Mouse (Mus musculus): ENCODE data around the gene Mdga2. TPM values are rescaled to one million over a fixed set of nuclear protein-coding genes. Genes with fewer than 3 reads are reported as not detected.

Mdga2 gene
- polyA plus RNA-seq, 1 experiment, result not detected

GRCm38 (mm10) chr12:67178155-67178554 lies 44.2 kb downstream of the Mdga2 start:
- H3K36me3 ChIP-seq (ENCODE audit: control insufficient read depth), result no peaks in the 10 kb centered on the region
- TF ChIP-seq GATA1 (IDR thresholded peaks at IDR 0.05; ENCODE audit: low read length) (no peak), TAL1 (IDR thresholded peaks at IDR 0.05; ENCODE audit: low read length) (no peak)
- no peaks in the 10 kb centered on the region for H3K9me3 ChIP-seq (ENCODE audit: control insufficient read depth, low read length)
- H3K27me3 ChIP-seq (ENCODE audit: control insufficient read depth), result no peaks in the 10 kb centered on the region
- no peak overlapping the region for H3K4me3 ChIP-seq (replicated peaks)
- H3K4me1 ChIP-seq (ENCODE audit: control insufficient read depth), result no peaks in the 10 kb centered on the region

- Histone ChIP-seq H3K9me3 (ENCODE audit: control insufficient read depth, low read length) (peaks cover 4% of the 10 kb centered on the region; the same call in 1 of the 2 replicates), H3K4me1 (ENCODE audit: control insufficient read depth) (no peaks in the 10 kb centered on the region), H3K36me3 (ENCODE audit: control insufficient read depth) (no peaks in the 10 kb centered on the region), H3K27me3 (ENCODE audit: control insufficient read depth) (no peaks in the 10 kb centered on the region), H3K4me3 (replicated peaks) (no peak overlapping the region)
- TF ChIP-seq TAL1 (IDR thresholded peaks at IDR 0.05; ENCODE audit: low read length) (no peak), GATA1 (IDR thresholded peaks at IDR 0.05; ENCODE audit: low read length) (no peak)
Measured at GRCm38 (mm10) chr12:67156569-67157237, 65.6 kb downstream of the Mdga2 start.

- H3K4me1 ChIP-seq (ENCODE audit: control insufficient read depth), result no peaks in the 10 kb centered on the region
- H3K4me3 ChIP-seq (replicated peaks), result no peak overlapping the region
- TF ChIP-seq TAL1 (IDR thresholded peaks at IDR 0.05; ENCODE audit: low read length) (no peak), GATA1 (IDR thresholded peaks at IDR 0.05; ENCODE audit: low read length) (no peak)
- peaks cover 2% of the 10 kb centered on the region; the same call in 1 of the 2 replicates for H3K9me3 ChIP-seq (ENCODE audit: control insufficient read depth, low read length)
- H3K36me3 ChIP-seq (ENCODE audit: control insufficient read depth), result no peaks in the 10 kb centered on the region
- no peaks in the 10 kb centered on the region for H3K27me3 ChIP-seq (ENCODE audit: control insufficient read depth)
Measured at GRCm38 (mm10) chr12:67153077-67153476, 69.3 kb downstream of the Mdga2 start.

- Histone ChIP-seq H3K4me1 (ENCODE audit: control insufficient read depth) (no peaks in the 10 kb centered on the region), H3K27me3 (ENCODE audit: control insufficient read depth) (no peaks in the 10 kb centered on the region), H3K4me3 (replicated peaks) (no peak overlapping the region), H3K9me3 (ENCODE audit: control insufficient read depth, low read length) (no peaks in the 10 kb centered on the region; the same call in 1 of the 2 replicates), H3K36me3 (ENCODE audit: control insufficient read depth) (no peaks in the 10 kb centered on the region)
- TF ChIP-seq GATA1 (IDR thresholded peaks at IDR 0.05; ENCODE audit: low read length), result no peak
- no peak for TF ChIP-seq TAL1 (IDR thresholded peaks at IDR 0.05; ENCODE audit: low read length)
Measured at GRCm38 (mm10) chr12:67141605-67142004, 80.7 kb downstream of the Mdga2 start.

- H3K4me1 ChIP-seq (ENCODE audit: control insufficient read depth), result no peaks in the 10 kb centered on the region
- H3K36me3 ChIP-seq (ENCODE audit: control insufficient read depth), result no peaks in the 10 kb centered on the region
- no peak overlapping the region for H3K4me3 ChIP-seq (replicated peaks)
- no peaks in the 10 kb centered on the region; the same call in 1 of the 2 replicates for H3K9me3 ChIP-seq (ENCODE audit: control insufficient read depth, low read length)
- no peaks in the 10 kb centered on the region for H3K27me3 ChIP-seq (ENCODE audit: control insufficient read depth)
- no peak for TF ChIP-seq TAL1 (IDR thresholded peaks at IDR 0.05; ENCODE audit: low read length)
- no peak for TF ChIP-seq GATA1 (IDR thresholded peaks at IDR 0.05; ENCODE audit: low read length)
Measured at GRCm38 (mm10) chr12:67140131-67140530, 82.2 kb downstream of the Mdga2 start.

GRCm38 (mm10) chr12:67127457-67127856 lies 94.9 kb downstream of the Mdga2 start:
- TF ChIP-seq GATA1 (IDR thresholded peaks at IDR 0.05; ENCODE audit: low read length), result no peak
- TF ChIP-seq TAL1 (IDR thresholded peaks at IDR 0.05; ENCODE audit: low read length), result no peak
- no peaks in the 10 kb centered on the region for H3K36me3 ChIP-seq (ENCODE audit: control insufficient read depth)
- H3K4me1 ChIP-seq (ENCODE audit: control insufficient read depth), result no peaks in the 10 kb centered on the region
- H3K27me3 ChIP-seq (ENCODE audit: control insufficient read depth), result no peaks in the 10 kb centered on the region
- no peak overlapping the region for H3K4me3 ChIP-seq (replicated peaks)
- H3K9me3 ChIP-seq (ENCODE audit: control insufficient read depth, low read length), result no peaks in the 10 kb centered on the region

GRCm38 (mm10) chr12:67123874-67124273 lies 98.5 kb downstream of the Mdga2 start:
- Histone ChIP-seq H3K36me3 (ENCODE audit: control insufficient read depth) (no peaks in the 10 kb centered on the region), H3K4me3 (replicated peaks) (no peak overlapping the region), H3K27me3 (ENCODE audit: control insufficient read depth) (no peaks in the 10 kb centered on the region), H3K4me1 (ENCODE audit: control insufficient read depth) (no peaks in the 10 kb centered on the region), H3K9me3 (ENCODE audit: control insufficient read depth, low read length) (peaks cover 5% of the 10 kb centered on the region; the same call in 1 of the 2 replicates)
- no peak for TF ChIP-seq TAL1 (IDR thresholded peaks at IDR 0.05; ENCODE audit: low read length)
- no peak for TF ChIP-seq GATA1 (IDR thresholded peaks at IDR 0.05; ENCODE audit: low read length)

GRCm38 (mm10) chr12:67118652-67119515 lies 103.5 kb downstream of the Mdga2 start:
- H3K9me3 ChIP-seq (ENCODE audit: control insufficient read depth, low read length), result peaks cover 5% of the 10 kb centered on the region; the same call in 1 of the 2 replicates
- H3K4me3 ChIP-seq (replicated peaks), result no peak overlapping the region
- no peaks in the 10 kb centered on the region for H3K4me1 ChIP-seq (ENCODE audit: control insufficient read depth)
- no peaks in the 10 kb centered on the region for H3K27me3 ChIP-seq (ENCODE audit: control insufficient read depth)
- TF ChIP-seq GATA1 (IDR thresholded peaks at IDR 0.05; ENCODE audit: low read length), result no peak
- no peak for TF ChIP-seq TAL1 (IDR thresholded peaks at IDR 0.05; ENCODE audit: low read length)
- no peaks in the 10 kb centered on the region for H3K36me3 ChIP-seq (ENCODE audit: control insufficient read depth)

- Histone ChIP-seq H3K27me3 (ENCODE audit: control insufficient read depth) (no peaks in the 10 kb centered on the region), H3K4me1 (ENCODE audit: control insufficient read depth) (no peaks in the 10 kb centered on the region), H3K4me3 (replicated peaks) (no peak overlapping the region), H3K9me3 (ENCODE audit: control insufficient read depth, low read length) (no peaks in the 10 kb centered on the region; the same call in 1 of the 2 replicates), H3K36me3 (ENCODE audit: control insufficient read depth) (no peaks in the 10 kb centered on the region)
- TF ChIP-seq TAL1 (IDR thresholded peaks at IDR 0.05; ENCODE audit: low read length), result no peak
Measured at GRCm38 (mm10) chr12:67104171-67104570, 118.2 kb downstream of the Mdga2 start.

Data from erythroblast, embryonic 14.5 days (primary cell).